Mouse (Mus musculus): ENCODE results near the gene Atoh8.

DNA sequence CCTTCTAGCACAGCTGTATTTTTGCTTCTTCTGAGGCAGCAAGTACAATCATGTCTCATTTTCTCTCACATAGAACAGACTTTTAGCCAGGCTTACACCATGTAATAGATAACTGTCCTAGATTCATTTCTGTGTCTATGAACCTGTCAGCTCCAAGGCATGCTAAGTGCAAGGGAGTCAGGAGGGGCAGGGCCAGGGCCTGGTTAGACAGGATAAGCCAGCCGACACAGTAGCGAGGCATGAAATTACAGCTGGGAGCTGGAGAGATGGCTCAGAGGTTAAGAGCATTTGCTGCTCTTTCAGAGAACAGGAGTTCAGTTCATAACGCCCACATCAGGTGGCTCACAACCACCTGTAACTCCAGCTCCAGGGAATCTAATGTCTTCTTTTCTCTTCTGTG lies 38.7 kb downstream of the Atoh8 start:
- TF ChIP-seq EP300 (IDR thresholded peaks at IDR 0.05) = no peak
- no peak for TF ChIP-seq CTCF (IDR thresholded peaks at IDR 0.05)

All from lung, postnatal 0 days (tissue).